In the genomic region with DNA sequence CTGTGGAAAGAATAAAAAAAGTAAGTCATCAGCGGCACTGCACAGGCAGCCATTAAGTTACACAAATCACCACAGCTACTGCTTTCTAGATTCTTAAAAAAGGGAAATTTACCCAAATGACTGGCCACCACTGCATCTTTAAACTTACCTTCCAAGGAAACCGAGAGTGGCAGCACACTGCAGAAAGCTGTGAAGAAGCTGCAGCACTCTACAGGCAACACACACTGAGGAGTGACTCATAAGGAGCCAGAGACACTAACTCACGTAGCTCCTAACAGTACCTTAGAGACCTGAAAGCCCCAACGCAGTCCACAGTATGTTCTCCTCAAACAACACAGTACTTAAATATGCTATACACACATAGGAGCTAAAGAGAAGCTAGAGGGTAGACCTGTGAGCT, we compare ENCODE assay signal across 20 mouse cellular contexts. TPM values are rescaled to one million over a fixed set of nuclear protein-coding genes. Genes with fewer than 3 reads are reported as not detected.
A peak's percentile ranks its signal among the peaks of the same experiment; 100 is the strongest.
DNase-seq lines count a peak whose midpoint lies in the region; TF ChIP-seq lines count a peak whose summit lies in the region.
"Had no signal": no experiment of that assay in that cellular context is flagged by ENCODE, and none has a peak within 500 bp of the region (broad histone marks: within the 10 kb centered on the region; RNA-seq: fewer than 3 reads in every experiment).

No protein-coding gene starts in this region.

- H3K4me1 ChIP-seq in heart, embryonic 10.5 days: no peaks in the 10 kb centered on the region
- peaks cover 20 to 53% of the 10 kb centered on the region in 2 experiments for H3K4me1 ChIP-seq in CH12.LX (ENCODE audit: control insufficient read depth in 1 of 2, insufficient read depth in 2 of 2)

- H3K9ac ChIP-seq in CH12.LX (ENCODE audit: insufficient read depth, low read depth): no peak overlapping the region

- no peak overlapping the region for H3K27ac ChIP-seq in heart, embryonic 10.5 days
- H3K27ac ChIP-seq in CH12.LX (ENCODE audit: insufficient read depth, low read depth): 0 out of 2 replicates have a peak overlapping the region, but pooled peaks have one; percentile 28

- TF ChIP-seq RAD21 in CH12.LX (IDR thresholded peaks at IDR 0.05; ENCODE audit: low read depth, low read length): no peak

- H3K4me3 ChIP-seq in heart, embryonic 10.5 days: no peak overlapping the region
- H3K4me3 ChIP-seq in CH12.LX (replicated peaks in 1 of 3; ENCODE audit: low read depth in 2 of 3, low read length in 2 of 3, poor library complexity in 1 of 3): no peak overlapping the region

- no peaks in the 10 kb centered on the region for H3K9me3 ChIP-seq in heart, embryonic 10.5 days
- H3K9me3 ChIP-seq in CH12.LX (replicated peaks; ENCODE audit: low read length): no peaks in the 10 kb centered on the region
- H3K9me3 ChIP-seq: G1E had no signal

- WGBS in heart, embryonic 10.5 days: 87% methylated on average over 4 of the region's 4 CpGs

- TF ChIP-seq EP300 in CH12.LX (IDR thresholded peaks at IDR 0.05; ENCODE audit: low read length): peak; percentile 57

- TF ChIP-seq CTCF in CH12.LX (conservative IDR thresholded peaks at IDR 0.05 in 1 of 2, IDR thresholded peaks at IDR 0.05 in 1 of 2; ENCODE audit: low read depth in 2 of 2, low read length in 2 of 2): no peak

- DNase-seq in heart, embryonic 10.5 days (ENCODE audit: low spot score): peak; percentile 36
- no peak for DNase-seq in heart, postnatal 36 days
- peak; percentile 62 for DNase-seq in A20 (ENCODE audit: low read depth, low spot score)
- DNase-seq in CH12.LX (ENCODE audit: extremely low read depth): peak; percentile 27
- DNase-seq in kidney, adult 8-10 months: no peak
- no peak for DNase-seq in right cerebral cortex, postnatal 25 days
- DNase-seq: adrenal gland, adult 2 months; adrenal gland, adult 8-10 months; adrenal gland, postnatal 10 days; adrenal gland, postnatal 14 days; adrenal gland, postnatal 25 days; adrenal gland, postnatal 36 days; B cell, adult 2 months; cerebellum, adult 11 months; cerebellum, adult 11-12 months; cerebellum, adult 18-20 months; cerebellum, adult 2 months; cerebellum, adult 8-10 months had no signal

- no peaks in the 10 kb centered on the region; the same call in 1 of the 2 replicates for H3K79me2 ChIP-seq in CH12.LX (replicated peaks; ENCODE audit: control insufficient read depth, extremely low read depth, insufficient read depth, poor library complexity, severe bottlenecking)

- intact Hi-C loops in heart, postnatal 36 days (cut with DNase I): no loop called here

- in situ Hi-C loops in CH12.LX (cut with MboI; ENCODE audit: low pct_ligation_motif_present, low pct_unique_long_range_greater_than_20kb, low sequenced_read_pairs): no loop called here

- no peaks in the 10 kb centered on the region for H3K27me3 ChIP-seq in heart, embryonic 10.5 days (ENCODE audit: insufficient read depth, poor library complexity, severe bottlenecking)
- no peaks in the 10 kb centered on the region for H3K27me3 ChIP-seq in CH12.LX (replicated peaks)
- H3K27me3 ChIP-seq: Patski had no signal

- dilution Hi-C loops in CH12.LX (cut with MboI; ENCODE audit: extremely low pct_ligation_motif_present, extremely low pct_unique_long_range_greater_than_20kb, low sequenced_read_pairs): no loop called here

- H3K36me3 ChIP-seq in heart, embryonic 10.5 days: peaks cover 20% of the 10 kb centered on the region; the same call in 1 of the 2 replicates
- H3K36me3 ChIP-seq in CH12.LX (replicated peaks in 1 of 2; ENCODE audit: control insufficient read depth in 1 of 2, insufficient read depth in 1 of 2, low read length in 1 of 2): peaks cover 20 to 56% of the 10 kb centered on the region in 2 experiments

- TF ChIP-seq POLR2A in CH12.LX (IDR thresholded peaks at IDR 0.05; ENCODE audit: low read depth, low read length): no peak

- H3K4me2 ChIP-seq in CH12.LX (ENCODE audit: insufficient read depth, low read depth, poor library complexity, severe bottlenecking): peak overlapping the region; percentile 0; the same call in 1 of the 2 replicates

TF ChIP-seq in CH12.LX, 34 proteins besides CTCF, POLR2A, EP300 and RAD21:
- 0 out of 2 replicates have a peak, but pooled peaks have one; percentile 26 for TF ChIP-seq MYC (IDR thresholded peaks at IDR 0.05; ENCODE audit: low read depth, low read length)
- 0 out of 2 replicates have a peak, but pooled peaks have one; percentile 23 for TF ChIP-seq RCOR1 (conservative IDR thresholded peaks at IDR 0.05; ENCODE audit: low read depth, low read length)
- peak; percentile 72 for TF ChIP-seq BHLHE40 (IDR thresholded peaks at IDR 0.05; ENCODE audit: low read depth, low read length)
- TF ChIP-seq SIN3A (IDR thresholded peaks at IDR 0.05; ENCODE audit: low read length): 0 out of 2 replicates have a peak, but pooled peaks have one; percentile 27
- TF ChIP-seq IRF4 (IDR thresholded peaks at IDR 0.05; ENCODE audit: low read depth, low read length): peak; percentile 75
- TF ChIP-seq USF2 (conservative IDR thresholded peaks at IDR 0.05; ENCODE audit: low read depth, low read length): no peak
- TF ChIP-seq TBP (conservative IDR thresholded peaks at IDR 0.05; ENCODE audit: low read depth, low read length): 0 out of 2 replicates have a peak, but pooled peaks have one; percentile 31
- TF ChIP-seq CHD1 (IDR thresholded peaks at IDR 0.05; ENCODE audit: low read depth, low read length): no peak
- TF ChIP-seq NELFE (IDR thresholded peaks at IDR 0.05; ENCODE audit: low read depth, low read length): no peak
- peak; percentile 57; the same call in 1 of the 2 replicates for TF ChIP-seq JUND (conservative IDR thresholded peaks at IDR 0.05; ENCODE audit: low read depth, low read length)
- no peak for TF ChIP-seq KAT2A (IDR thresholded peaks at IDR 0.05; ENCODE audit: insufficient replicate concordance, low read length)
- no peak for TF ChIP-seq NRF1 (IDR thresholded peaks at IDR 0.05; ENCODE audit: low read depth, low read length)
- no peak for TF ChIP-seq MXI1 (IDR thresholded peaks at IDR 0.05; ENCODE audit: low read depth, low read length)
- no peak for TF ChIP-seq UBTF (IDR thresholded peaks at IDR 0.05; ENCODE audit: low read depth, low read length)
- TF ChIP-seq ZNF384 (IDR thresholded peaks at IDR 0.05; ENCODE audit: low read depth, low read length): 0 out of 2 replicates have a peak, but pooled peaks have one; percentile 30
- TF ChIP-seq JUN (IDR thresholded peaks at IDR 0.05; ENCODE audit: insufficient read depth, low read depth, low read length): peak; percentile 53; the same call in 1 of the 2 replicates

RNA-seq across cellular contexts. Expression of gene Insig2, which starts 20.1 kb away (rescaled TPM):
- 24.5 and 25.9 TPM in 2 replicates for polyA plus RNA-seq in heart, embryonic 10.5 days (2016; fragmentation: Nextera tagmentation; extraction: Ambion mirVana)
- 10 to 100 TPM; 56.5 to 71.2 TPM for total RNA-seq in heart, postnatal 36 days (2021)
- 25.0 and 37.7 TPM in 2 replicates for total RNA-seq in CH12.LX (2012; rRNA removed)
- total RNA-seq in CH12.LX (2014; rRNA removed): 20.1 and 23.6 TPM in 2 replicates
- 20.5 and 21.2 TPM in 2 replicates for polyA plus RNA-seq in CH12.LX (2012; ENCODE audit: insufficient read length, low read depth)

Comparison
In these comparisons a context has a peak if more than half of its experiments do, and no peak if none do; other contexts are left out.
1. DNase-seq: peak in heart, embryonic 10.5 days (single experiment), A20 (single experiment) and CH12.LX (single experiment); none in heart, postnatal 36 days (0 of 2), kidney, adult 8-10 months (0 of 2) and right cerebral cortex, postnatal 25 days (single experiment).